Mouse (Mus musculus): ENCODE measurements around the gene Sept9. TPM values are rescaled to one million over a fixed set of nuclear protein-coding genes. Genes with fewer than 3 reads are reported as not detected.
A peak's percentile ranks its signal among the peaks of the same experiment; 100 is the strongest.

The Sept9 gene
- polyA plus RNA-seq, 1 experiment: 118 TPM

DNA sequence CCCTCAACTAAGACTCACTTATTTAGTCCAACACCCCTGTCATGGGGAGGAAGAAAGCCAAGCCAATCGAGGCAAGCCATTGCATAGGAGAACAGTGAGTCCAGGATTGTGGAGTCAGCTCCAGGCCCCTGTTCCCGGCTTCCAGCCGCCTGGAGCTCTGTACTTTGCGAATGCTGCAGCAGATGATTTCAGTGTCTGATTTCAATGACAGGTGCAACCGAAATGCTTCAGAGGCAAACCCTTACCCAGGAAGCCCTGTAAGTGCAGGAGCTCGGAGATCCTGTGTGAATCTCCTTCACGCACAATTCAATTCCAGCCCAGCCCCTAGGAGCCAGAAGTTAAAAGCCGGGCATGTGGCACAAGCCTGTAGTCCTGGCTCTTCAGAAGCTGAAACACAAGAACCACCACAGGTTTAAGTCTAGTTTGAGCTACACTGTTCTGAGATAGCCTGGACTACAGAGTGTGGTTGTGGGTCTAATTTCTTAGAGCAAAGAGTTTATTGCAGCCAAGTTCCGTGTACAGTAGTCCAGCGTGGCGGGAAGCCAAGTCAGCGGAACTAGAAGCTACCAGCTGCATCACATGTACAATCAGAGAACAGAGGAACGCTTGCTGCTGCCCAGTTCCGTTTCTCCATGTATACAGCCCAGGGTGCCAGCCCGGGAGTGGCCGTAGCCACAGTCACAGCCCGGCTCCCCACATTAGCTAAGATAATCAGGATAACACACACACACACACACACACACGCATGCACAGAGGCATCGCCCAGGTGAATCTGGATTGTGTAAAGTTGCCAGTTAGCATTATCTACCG is 31.0 kb upstream of the Sept9 start:
- H3K4me1 ChIP-seq (ENCODE audit: control insufficient read depth, insufficient read depth, insufficient read length, low read length): peaks cover 2% of the 10 kb centered on the region; the same call in 1 of the 2 replicates
- no peak overlapping the region for H3K4me3 ChIP-seq (ENCODE audit: insufficient read depth, low read depth, low read length)
- no peak overlapping the region for H3K27ac ChIP-seq (replicated peaks; ENCODE audit: low read depth, low read length)

DNA sequence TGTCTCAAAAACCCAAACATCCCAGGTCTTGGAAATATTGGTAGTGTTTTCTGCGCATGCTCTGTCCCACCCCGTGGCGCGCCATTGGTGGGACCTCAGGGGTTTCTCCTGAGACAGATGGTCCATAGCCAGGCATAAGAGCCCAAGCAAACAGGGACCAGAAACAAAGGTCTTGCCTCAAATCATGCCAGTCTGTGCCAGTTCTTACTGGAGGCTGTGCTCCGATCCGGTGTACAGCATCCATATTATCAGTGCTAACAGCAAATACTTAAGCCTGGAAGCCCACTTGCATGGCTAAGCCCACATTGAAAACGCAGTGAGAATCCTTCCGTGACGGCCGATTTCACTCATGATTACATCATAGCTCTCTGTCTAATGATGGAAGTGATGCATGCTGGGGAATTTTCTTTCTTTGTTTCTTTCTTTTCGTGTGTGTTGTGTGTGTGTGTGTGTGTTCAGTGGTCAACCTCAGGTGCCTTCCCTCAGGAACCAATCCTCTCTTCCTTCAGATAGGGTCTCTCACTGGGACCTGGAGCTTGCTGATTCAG is 30.3 kb upstream of the Sept9 start:
- peaks cover 2% of the 10 kb centered on the region; the same call in 1 of the 2 replicates for H3K4me1 ChIP-seq (ENCODE audit: control insufficient read depth, insufficient read depth, insufficient read length, low read length)
- H3K27ac ChIP-seq (replicated peaks; ENCODE audit: low read depth, low read length): no peak overlapping the region
- no peak overlapping the region for H3K4me3 ChIP-seq (ENCODE audit: insufficient read depth, low read depth, low read length)

DNA sequence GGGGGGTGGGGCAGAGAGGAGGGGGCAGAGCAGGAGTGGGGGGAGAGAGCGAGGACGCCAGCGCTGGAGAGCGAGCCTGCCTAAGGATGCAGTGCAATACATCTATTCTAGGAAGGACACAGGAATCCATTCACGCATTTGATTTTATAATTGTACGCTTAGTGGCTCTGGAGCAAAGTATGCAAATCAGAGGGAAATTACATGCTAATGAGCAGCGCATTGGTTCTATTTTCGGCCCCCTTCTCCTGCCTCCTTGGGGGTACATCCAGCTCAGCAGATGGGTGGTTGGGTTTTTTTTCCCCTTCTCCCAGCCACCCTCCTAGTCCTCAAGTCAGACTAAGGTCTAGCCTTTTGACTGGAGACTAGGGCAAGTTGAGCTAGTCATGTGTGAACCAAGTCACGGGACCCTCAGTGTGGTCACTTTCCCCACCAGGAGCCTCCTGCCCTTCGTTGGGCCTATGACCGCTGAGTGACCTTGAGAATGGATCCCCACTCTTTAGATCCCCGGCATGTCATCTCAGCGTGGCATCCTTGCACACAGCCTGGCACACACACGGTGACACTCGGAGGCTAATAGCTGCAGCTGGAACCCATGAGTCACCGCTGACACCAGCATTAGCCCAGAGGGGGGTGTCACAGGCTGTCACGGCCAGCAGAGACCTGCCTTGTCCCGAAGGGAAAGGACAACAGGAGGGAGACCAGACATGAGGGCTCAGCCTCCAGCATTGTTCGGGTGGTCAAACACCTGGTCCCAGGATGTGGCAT is 29.5 kb upstream of the Sept9 start:
- H3K4me3 ChIP-seq (ENCODE audit: insufficient read depth, low read depth, low read length): no peak overlapping the region
- H3K4me1 ChIP-seq (ENCODE audit: control insufficient read depth, insufficient read depth, insufficient read length, low read length): peaks cover 2% of the 10 kb centered on the region; the same call in 1 of the 2 replicates
- H3K27ac ChIP-seq (replicated peaks; ENCODE audit: low read depth, low read length): no peak overlapping the region

DNA sequence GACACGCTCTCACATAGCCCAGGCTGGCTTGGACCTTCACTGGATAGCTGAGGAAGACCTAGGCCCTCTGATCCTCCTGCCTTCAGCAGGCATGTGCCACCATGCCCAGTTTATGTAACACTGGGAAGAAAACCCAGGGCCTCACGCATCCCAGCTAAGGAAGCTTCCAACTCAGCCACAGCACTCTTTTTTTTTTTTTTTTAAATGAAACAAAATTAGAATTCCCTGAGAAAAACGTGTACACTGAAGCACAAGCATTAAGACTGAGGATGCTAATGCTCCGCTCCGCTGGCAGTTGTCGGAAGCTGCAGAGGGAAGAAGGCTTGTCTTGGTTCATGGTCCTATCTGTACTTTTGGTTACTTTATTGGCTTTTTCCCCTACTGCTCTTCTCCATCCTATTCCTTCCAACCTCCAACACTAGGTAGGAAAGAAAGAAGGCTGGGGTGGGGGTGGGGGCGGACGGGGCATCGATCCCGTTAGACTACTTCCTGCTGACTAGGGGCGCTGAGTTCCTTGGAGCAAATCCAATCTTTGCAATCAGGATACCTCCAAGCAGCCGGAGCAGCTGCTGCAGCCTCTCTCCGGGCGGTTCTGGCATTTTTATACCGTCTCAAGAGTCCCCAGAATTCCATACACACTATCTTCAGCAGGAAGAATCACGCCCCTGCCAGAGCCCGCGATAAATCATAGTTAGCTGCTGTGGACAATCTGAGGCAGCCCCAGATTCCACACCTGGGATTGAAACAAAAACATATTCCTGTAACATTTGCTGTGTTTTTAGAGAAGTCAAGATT is 25.2 kb upstream of the Sept9 start:
- Histone ChIP-seq H3K27ac (replicated peaks; ENCODE audit: low read depth, low read length) (peak overlapping the region; percentile 84), H3K4me1 (ENCODE audit: control insufficient read depth, insufficient read depth, insufficient read length, low read length) (peaks cover 5% of the 10 kb centered on the region), H3K4me3 (ENCODE audit: insufficient read depth, low read depth, low read length) (peak overlapping the region; percentile 64)

DNA sequence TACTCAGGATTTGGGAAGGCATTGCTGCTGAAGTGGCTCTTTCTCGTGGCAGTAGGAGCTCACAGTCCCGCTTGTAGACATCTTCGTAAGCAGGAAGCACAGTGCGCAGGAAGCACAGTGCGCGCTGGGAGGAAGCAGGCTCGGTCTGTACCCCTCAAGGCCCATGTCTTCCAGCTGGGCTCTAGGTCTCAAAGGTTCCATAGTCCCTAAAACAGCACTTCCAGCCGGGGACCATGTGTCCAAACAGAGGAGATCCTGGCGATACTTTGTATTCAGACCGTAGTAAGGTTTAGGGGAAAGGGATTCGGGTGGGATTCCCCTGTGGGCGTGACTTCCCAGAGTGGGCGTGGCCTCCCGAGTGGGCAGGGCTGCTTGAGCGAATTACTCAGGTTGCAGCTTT is 24.5 kb upstream of the Sept9 start:
- peak overlapping the region; percentile 84 for H3K27ac ChIP-seq (replicated peaks; ENCODE audit: low read depth, low read length)
- H3K4me3 ChIP-seq (ENCODE audit: insufficient read depth, low read depth, low read length): peak overlapping the region; percentile 64
- peaks cover 5% of the 10 kb centered on the region for H3K4me1 ChIP-seq (ENCODE audit: control insufficient read depth, insufficient read depth, insufficient read length, low read length)

DNA sequence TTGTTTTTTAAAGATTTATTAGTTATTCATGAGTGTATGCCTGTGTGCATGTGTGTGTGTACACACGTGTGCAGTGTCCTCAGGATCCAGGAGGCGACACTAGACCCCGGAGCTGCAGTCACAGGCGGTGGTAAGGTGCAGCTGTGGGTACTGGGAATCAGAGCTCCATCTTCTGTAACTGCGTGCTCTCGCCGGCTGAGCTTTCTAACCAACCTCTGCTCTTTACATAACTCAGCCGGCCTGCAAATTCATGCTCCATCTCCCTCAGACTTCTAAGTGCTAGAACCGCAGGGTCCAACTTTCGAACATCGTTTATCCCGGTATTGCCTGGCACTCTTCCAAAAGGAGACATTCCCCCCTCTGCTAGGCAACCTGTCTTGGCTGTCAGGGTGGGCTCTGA is 24.0 kb upstream of the Sept9 start:
- Histone ChIP-seq H3K4me3 (ENCODE audit: insufficient read depth, low read depth, low read length) (no peak overlapping the region), H3K4me1 (ENCODE audit: control insufficient read depth, insufficient read depth, insufficient read length, low read length) (peaks cover 5% of the 10 kb centered on the region), H3K27ac (replicated peaks; ENCODE audit: low read depth, low read length) (no peak overlapping the region)

DNA sequence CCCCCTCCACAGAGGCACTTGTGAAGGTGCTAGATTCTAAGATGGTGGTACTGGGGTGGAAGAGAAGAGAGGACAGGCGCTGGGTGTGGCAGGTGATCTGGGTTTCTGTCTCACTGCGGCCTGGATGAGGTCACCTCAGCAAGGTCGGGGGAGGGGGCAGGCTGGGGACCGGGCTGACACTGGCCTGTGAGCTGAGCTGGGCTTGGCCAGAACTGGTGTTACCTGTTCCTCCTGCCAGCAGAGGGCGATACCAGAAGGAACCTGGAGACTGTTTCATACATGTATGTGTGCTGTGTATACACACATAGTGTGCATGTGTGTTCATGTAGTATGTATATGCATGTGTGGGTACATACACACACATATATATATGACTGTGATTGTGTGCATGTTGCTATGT is 23.2 kb upstream of the Sept9 start:
- no peak overlapping the region for H3K27ac ChIP-seq (replicated peaks; ENCODE audit: low read depth, low read length)
- no peak overlapping the region for H3K4me3 ChIP-seq (ENCODE audit: insufficient read depth, low read depth, low read length)
- peaks cover 5% of the 10 kb centered on the region for H3K4me1 ChIP-seq (ENCODE audit: control insufficient read depth, insufficient read depth, insufficient read length, low read length)

DNA sequence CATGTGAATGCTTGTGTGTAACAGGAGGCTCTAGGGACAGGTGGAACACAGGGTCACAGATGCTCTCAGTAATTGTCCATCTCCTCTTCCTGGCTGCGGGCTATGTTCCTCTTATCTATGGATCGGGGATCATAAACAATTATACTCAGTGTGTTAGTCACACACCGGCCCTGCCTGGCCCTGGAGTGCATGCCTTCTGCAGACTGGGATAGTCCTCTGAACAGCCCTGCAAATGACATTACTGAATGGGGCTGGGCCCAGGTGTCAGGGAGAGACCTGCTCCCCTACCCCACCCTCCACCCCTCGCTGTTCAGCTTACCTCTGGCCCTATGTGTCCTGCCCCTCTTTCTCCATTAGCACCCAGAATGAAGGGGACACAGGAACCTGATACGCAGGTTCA is 22.6 kb upstream of the Sept9 start:
- H3K27ac ChIP-seq (replicated peaks; ENCODE audit: low read depth, low read length): no peak overlapping the region
- no peak overlapping the region for H3K4me3 ChIP-seq (ENCODE audit: insufficient read depth, low read depth, low read length)
- peaks cover 5% of the 10 kb centered on the region for H3K4me1 ChIP-seq (ENCODE audit: control insufficient read depth, insufficient read depth, insufficient read length, low read length)

DNA sequence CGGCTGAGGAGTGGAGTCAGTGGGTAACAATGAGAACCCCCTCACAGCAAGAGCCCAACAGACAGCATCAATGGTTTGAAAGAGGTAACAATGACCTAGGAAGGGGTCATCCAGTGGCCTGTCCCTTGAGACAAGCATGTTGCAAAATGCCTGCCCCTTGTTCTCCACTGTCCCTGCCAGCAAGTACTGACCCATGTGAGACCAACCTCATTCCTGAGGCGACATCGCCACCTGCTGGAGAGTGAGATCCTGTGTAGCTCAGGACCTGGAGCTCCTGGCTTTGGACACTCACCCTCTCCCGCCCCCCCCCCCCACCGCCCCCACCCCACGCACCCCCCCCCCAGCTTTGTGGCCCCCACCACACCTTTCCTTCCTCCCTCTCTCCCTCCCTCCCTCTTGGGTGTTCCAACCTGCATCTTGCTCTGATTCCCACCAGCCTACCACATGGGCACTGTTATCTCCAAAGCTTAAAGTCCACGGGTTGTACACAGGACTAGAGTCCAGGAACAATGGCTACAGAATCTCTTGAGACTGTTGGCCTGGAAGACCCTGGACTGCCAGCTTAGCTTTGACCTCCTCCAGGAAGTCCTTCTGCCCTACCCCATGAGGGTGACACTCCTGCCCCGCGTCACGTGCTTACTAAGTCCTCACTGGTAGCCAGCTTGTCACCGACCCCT is 22.0 kb upstream of the Sept9 start:
- no peak overlapping the region for H3K4me3 ChIP-seq (ENCODE audit: insufficient read depth, low read depth, low read length)

DNA sequence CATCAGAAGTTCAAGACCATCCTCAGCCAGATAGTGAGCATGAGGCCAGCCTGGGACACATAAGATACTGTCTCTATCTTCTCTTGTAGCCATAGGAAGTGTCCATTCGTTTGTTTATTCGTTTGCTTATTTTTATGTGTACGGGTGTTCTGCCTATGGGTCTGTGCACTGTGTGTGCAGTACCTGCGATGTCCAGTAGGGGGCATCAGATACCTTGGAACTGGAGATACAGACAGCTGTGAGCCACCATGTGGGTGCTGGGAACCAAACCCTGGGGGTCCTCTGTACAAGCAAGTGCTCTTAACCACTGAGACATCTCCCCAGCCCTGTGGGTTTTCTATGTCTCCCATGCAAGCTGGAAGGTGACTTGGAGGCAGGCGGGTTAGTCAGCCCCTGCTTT is 19.6 kb upstream of the Sept9 start:
- no peak overlapping the region for H3K4me3 ChIP-seq (ENCODE audit: insufficient read depth, low read depth, low read length)
- peaks cover 5% of the 10 kb centered on the region; the same call in 1 of the 2 replicates for H3K4me1 ChIP-seq (ENCODE audit: control insufficient read depth, insufficient read depth, insufficient read length, low read length)
- H3K27ac ChIP-seq (replicated peaks; ENCODE audit: low read depth, low read length): no peak overlapping the region

More for the DNA sequence above, 22.0 kb upstream of the Sept9 start:
- Histone ChIP-seq H3K27ac (replicated peaks; ENCODE audit: low read depth, low read length) (no peak overlapping the region), H3K4me1 (ENCODE audit: control insufficient read depth, insufficient read depth, insufficient read length, low read length) (peaks cover 2% of the 10 kb centered on the region)

DNA sequence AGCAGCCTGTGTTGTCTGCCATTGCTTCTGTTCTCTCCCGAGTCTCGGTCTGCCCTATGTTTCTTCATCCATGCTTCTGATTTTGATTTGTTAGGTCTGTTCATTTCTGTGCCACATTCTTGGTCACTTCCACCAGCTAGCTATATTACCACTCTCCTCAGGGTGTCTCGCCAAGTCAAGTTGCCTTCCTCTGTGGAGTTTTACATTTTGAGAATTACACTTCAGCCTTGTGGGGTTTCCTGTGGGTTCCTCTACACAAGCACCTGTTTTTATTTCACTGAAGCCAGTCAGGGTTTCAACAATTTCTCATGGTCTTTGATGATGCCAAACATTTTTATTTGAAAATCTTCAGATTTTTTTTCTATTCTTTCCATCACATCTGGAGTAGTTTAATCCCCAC is 16.7 kb upstream of the Sept9 start:
- Histone ChIP-seq H3K4me3 (ENCODE audit: insufficient read depth, low read depth, low read length) (no peak overlapping the region), H3K27ac (replicated peaks; ENCODE audit: low read depth, low read length) (no peak overlapping the region; the same call in 1 of the 2 replicates), H3K4me1 (ENCODE audit: control insufficient read depth, insufficient read depth, insufficient read length, low read length) (peaks cover 2% of the 10 kb centered on the region; the same call in 1 of the 2 replicates)

DNA sequence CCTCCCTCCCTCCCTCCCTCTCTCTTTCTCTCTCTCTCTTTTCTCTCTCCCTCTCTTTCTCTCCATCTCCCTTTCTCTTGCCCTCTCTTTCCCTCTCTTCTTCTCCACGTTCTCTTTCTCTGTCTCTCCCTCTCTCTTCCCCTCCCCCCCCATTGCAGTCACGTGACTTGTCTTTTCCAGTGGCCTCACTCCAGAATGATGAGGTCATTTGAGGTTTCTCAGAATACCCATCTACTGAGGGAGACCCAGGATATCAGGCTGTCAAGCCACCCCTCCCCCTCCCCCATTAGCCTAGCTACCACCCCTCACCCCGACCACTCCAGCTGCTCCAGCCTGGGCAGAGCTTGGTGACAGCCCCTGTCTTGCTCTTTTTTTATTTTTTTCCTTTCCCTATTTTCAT is 16.2 kb upstream of the Sept9 start:
- H3K27ac ChIP-seq (replicated peaks; ENCODE audit: low read depth, low read length): no peak overlapping the region
- peaks cover 2% of the 10 kb centered on the region; the same call in 1 of the 2 replicates for H3K4me1 ChIP-seq (ENCODE audit: control insufficient read depth, insufficient read depth, insufficient read length, low read length)
- H3K4me3 ChIP-seq (ENCODE audit: insufficient read depth, low read depth, low read length): no peak overlapping the region

DNA sequence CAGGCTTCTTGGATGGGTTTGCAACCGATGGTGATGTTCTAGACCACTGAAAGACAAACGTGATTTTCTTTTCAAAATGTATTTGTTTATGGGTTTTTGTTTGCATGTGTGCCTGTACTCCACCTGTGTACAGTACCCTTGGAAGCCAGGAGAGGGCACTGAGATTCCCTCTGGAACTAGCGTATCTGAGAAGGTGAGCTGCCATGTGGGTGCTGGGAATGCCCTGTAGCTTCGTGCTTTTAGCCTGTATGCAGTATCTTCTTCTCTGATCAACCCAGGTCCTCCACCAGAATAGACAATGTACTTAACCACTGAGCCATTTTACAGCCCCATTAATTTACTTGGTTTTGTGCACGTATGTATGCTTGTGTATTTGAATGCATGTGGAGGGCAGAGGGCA is 15.6 kb upstream of the Sept9 start:
- H3K4me3 ChIP-seq (ENCODE audit: insufficient read depth, low read depth, low read length): no peak overlapping the region

More for the DNA sequence above, 15.6 kb upstream of the Sept9 start:
- H3K27ac ChIP-seq (replicated peaks; ENCODE audit: low read depth, low read length): no peak overlapping the region
- H3K4me1 ChIP-seq (ENCODE audit: control insufficient read depth, insufficient read depth, insufficient read length, low read length): peaks cover 2% of the 10 kb centered on the region; the same call in 1 of the 2 replicates
